Mouse (Mus musculus) small intestine, adult 2 months (tissue): Measurements from ENCODE around the gene Eif3k.
A peak's percentile ranks its signal among the peaks of the same experiment; 100 is the strongest.

Source experiments
- CTCF ChIP-seq: fragments of 200-500 bp; IDR thresholded peaks from 2 replicates; pipeline ENCODE4 v1.5.1; 2012; ENCODE audit warnings: low read depth, mild to moderate bottlenecking, control low read depth, inconsistent platforms, low read length, moderate library complexity, mixed read lengths; ENCODE audit not compliant: insufficient replicate concordance, insufficient read length; ENCODE audit errors: extremely low read depth
- POLR2A ChIP-seq: fragments of 200-500 bp; IDR thresholded peaks from 2 replicates; pipeline ENCODE4 v1.6.1; 2012; ENCODE audit warnings: low read depth, mild to moderate bottlenecking, control low read depth, inconsistent platforms, low read length, moderate library complexity

DNA sequence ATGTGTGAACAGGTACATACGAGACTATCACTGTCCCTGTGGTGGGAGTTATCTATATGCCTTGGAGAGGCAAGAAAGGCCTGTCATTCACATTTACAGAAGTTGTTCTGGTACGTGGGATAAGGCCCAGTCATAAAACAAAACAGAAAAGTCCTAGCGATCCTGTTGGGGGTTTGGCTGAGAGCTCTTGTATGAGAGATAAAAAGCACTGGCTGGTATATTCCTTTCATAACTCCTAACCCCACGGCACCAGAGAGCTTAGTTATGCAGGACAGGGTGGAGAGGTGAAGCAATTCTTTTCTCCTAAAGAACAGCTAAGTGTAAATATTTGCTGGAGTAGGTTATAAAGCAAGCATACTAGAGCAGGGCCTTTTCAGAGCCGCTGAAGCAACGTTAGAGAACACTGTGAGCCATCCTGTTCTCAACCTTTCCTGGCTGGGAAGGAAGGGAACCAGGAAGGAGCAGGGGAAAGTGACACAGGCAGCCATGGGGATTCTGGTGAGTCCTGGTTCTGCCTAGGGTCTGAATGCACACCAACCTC is 22.1 kb downstream of the Eif3k start:
- TF ChIP-seq CTCF (no peak), POLR2A (peak; percentile 30; the same call in 1 of the 2 replicates)
